Mouse (Mus musculus) MEL (cell line): ENCODE results near the gene Ankle2.

Experiments
- CTCF ChIP-seq, 3 experiments: IDR thresholded peaks in 2 of 3; conservative IDR thresholded peaks in 1 of 3; 2 replicates each; pipeline ENCODE4 v1.5.1; 2011 to 2012; ENCODE audit warnings: low read length in 3 of 3, low read depth in 2 of 3, mild to moderate bottlenecking in 2 of 3, improper control_type of control experiment in 1 of 3, inconsistent platforms in 1 of 3, mixed read lengths in 1 of 3, moderate library complexity in 1 of 3; ENCODE audit not compliant: control insufficient read depth in 1 of 3, insufficient read depth in 1 of 3, poor library complexity in 1 of 3, severe bottlenecking in 1 of 3
- EP300 ChIP-seq, 2 experiments: IDR thresholded peaks; 2 replicates each; pipeline ENCODE4 v1.6.1; 2011; ENCODE audit warnings: improper control_type of control experiment in 2 of 2, low read length in 2 of 2, low read depth in 1 of 2, mild to moderate bottlenecking in 1 of 2
- ETS1 ChIP-seq: IDR thresholded peaks from 2 replicates; pipeline ENCODE4 v1.6.1; 2012; ENCODE audit warnings: low read depth, mild to moderate bottlenecking, inconsistent platforms, low read length, improper control_type of control experiment, moderate library complexity
- KAT2A ChIP-seq: conservative IDR thresholded peaks from 2 replicates; pipeline ENCODE4 v1.6.1; 2012; ENCODE audit warnings: low read depth, low read length, improper control_type of control experiment, inconsistent platforms
- MAFK ChIP-seq: IDR thresholded peaks from 2 replicates; pipeline ENCODE4 v1.6.1; 2011; ENCODE audit warnings: low read depth, mild to moderate bottlenecking, low read length, improper control_type of control experiment, borderline replicate concordance
- MEF2A ChIP-seq: IDR thresholded peaks from 2 replicates; pipeline ENCODE4 v1.6.1; 2014; ENCODE audit warnings: low read depth, mild to moderate bottlenecking, inconsistent platforms, low read length, improper control_type of control experiment; ENCODE audit not compliant: poor library complexity, insufficient replicate concordance, severe bottlenecking; ENCODE audit errors: extremely low read depth
- POLR2A ChIP-seq, 2 experiments: IDR thresholded peaks; 2 replicates each; pipeline ENCODE4 v1.6.1; 2011 to 2012; ENCODE audit warnings: low read length in 2 of 2, mild to moderate bottlenecking in 2 of 2, control low read depth in 1 of 2, improper control_type of control experiment in 1 of 2, low read depth in 1 of 2, moderate library complexity in 1 of 2; ENCODE audit not compliant: control insufficient read depth in 1 of 2, insufficient read depth in 1 of 2, poor library complexity in 1 of 2
- RAD21 ChIP-seq: IDR thresholded peaks from 2 replicates; pipeline ENCODE4 v1.6.1; 2011; ENCODE audit warnings: mild to moderate bottlenecking, low read depth, low read length, improper control_type of control experiment
- SMC3 ChIP-seq: IDR thresholded peaks from 2 replicates; pipeline ENCODE4 v1.6.1; 2011; ENCODE audit warnings: low read depth, low read length, improper control_type of control experiment
- USF1 ChIP-seq: IDR thresholded peaks from 2 replicates; pipeline ENCODE4 v1.6.1; 2014; ENCODE audit warnings: low read depth, mild to moderate bottlenecking, inconsistent platforms, low read length, improper control_type of control experiment, moderate library complexity
- ZNF384 ChIP-seq: IDR thresholded peaks from 2 replicates; pipeline ENCODE4 v1.6.1; 2012; ENCODE audit warnings: low read depth, mild to moderate bottlenecking, inconsistent platforms, low read length, improper control_type of control experiment

DNA sequence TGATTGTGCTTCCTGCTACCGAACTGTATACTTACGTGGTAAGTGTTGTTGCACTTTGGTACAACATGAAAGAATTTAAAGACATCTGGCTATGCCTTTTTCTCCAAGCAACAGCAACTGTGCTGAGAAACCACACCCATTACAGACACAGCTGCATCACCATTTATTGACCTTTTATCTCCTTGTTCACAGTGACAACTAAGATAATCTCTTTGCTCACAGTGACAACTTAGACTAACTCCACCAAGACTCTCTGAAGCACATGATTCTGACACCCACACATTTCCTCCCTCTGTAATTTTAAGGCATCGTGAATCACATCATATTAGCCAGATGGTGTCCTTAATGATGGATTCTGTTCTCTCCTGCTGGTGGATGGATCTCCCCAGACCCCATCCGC, 43.3 kb downstream of the Ankle2 start:
- TF ChIP-seq RAD21: no peak
- TF ChIP-seq CTCF (IDR thresholded peaks at IDR 0.05 in 2 of 3, conservative IDR thresholded peaks at IDR 0.05 in 1 of 3; ENCODE audit: control insufficient read depth in 1 of 3, insufficient read depth in 1 of 3, low read depth in 2 of 3, low read length in 3 of 3, poor library complexity in 1 of 3, severe bottlenecking in 1 of 3): no peak
- peak; percentile 59 to 76 for TF ChIP-seq EP300 (IDR thresholded peaks at IDR 0.05; ENCODE audit: low read depth in 1 of 2, low read length in 2 of 2)
- TF ChIP-seq MAFK: no peak
- no peak for TF ChIP-seq MEF2A
- TF ChIP-seq POLR2A (IDR thresholded peaks at IDR 0.05; ENCODE audit: control insufficient read depth in 1 of 2, insufficient read depth in 1 of 2, low read depth in 1 of 2, low read length in 2 of 2, poor library complexity in 1 of 2): no peak
- no peak for TF ChIP-seq ZNF384
- no peak for TF ChIP-seq SMC3
- TF ChIP-seq ETS1: no peak; the same call in 1 of the 2 replicates
- TF ChIP-seq USF1: no peak
- no peak for TF ChIP-seq KAT2A
